Mouse (Mus musculus) myocyte (in vitro differentiated cells): ENCODE results near the gene Exoc7.
A peak's percentile ranks its signal among the peaks of the same experiment; 100 is the strongest.

ENCODE experiments used
- CEBPB ChIP-seq: IDR thresholded peaks from 2 replicates; pipeline ENCODE4 v1.6.1; 2011; ENCODE audit warnings: mild to moderate bottlenecking, moderate library complexity; ENCODE audit not compliant: poor library complexity, insufficient read depth, severe bottlenecking
- E2F4 ChIP-seq: IDR thresholded peaks from one replicate; pipeline ENCODE4 v1.6.1; 2011; ENCODE audit warnings: mild to moderate bottlenecking, control low read depth, moderate library complexity; ENCODE audit not compliant: insufficient read depth
- MAX ChIP-seq: IDR thresholded peaks from one replicate; pipeline ENCODE4 v1.6.1; 2011; ENCODE audit warnings: low read depth, mild to moderate bottlenecking, control low read depth
- MYOD1 ChIP-seq, 3 experiments: IDR thresholded peaks; one replicate each; pipeline ENCODE4 v1.6.1; 2011; ENCODE audit warnings: control low read depth in 2 of 3, low read depth in 2 of 3, mild to moderate bottlenecking in 2 of 3, moderate library complexity in 1 of 3; ENCODE audit not compliant: insufficient read length in 2 of 3, control insufficient read depth in 1 of 3
- POLR2A ChIP-seq: IDR thresholded peaks from one replicate; pipeline ENCODE4 v1.6.1; 2011; ENCODE audit warnings: low read depth, mild to moderate bottlenecking, control low read depth, moderate library complexity; ENCODE audit not compliant: insufficient read length
- POLR2AphosphoS2 ChIP-seq: IDR thresholded peaks from one replicate; pipeline ENCODE4 v1.6.1; 2011; ENCODE audit warnings: low read depth, control low read depth; ENCODE audit not compliant: insufficient read length
- SRF ChIP-seq: IDR thresholded peaks from one replicate; pipeline ENCODE4 v1.6.1; 2011; ENCODE audit warnings: low read depth; ENCODE audit not compliant: control insufficient read depth, insufficient read length
- USF1 ChIP-seq: IDR thresholded peaks from one replicate; pipeline ENCODE4 v1.6.1; 2011; ENCODE audit warnings: low read depth, mild to moderate bottlenecking, control low read depth, moderate library complexity

- TF ChIP-seq POLR2A (peak; percentile 26), USF1 (no peak), CEBPB (no peak), SRF (no peak), MYOD1 (IDR thresholded peaks at IDR 0.05; ENCODE audit: control insufficient read depth in 1 of 3, insufficient read length in 2 of 3, low read depth in 2 of 3) (peak; percentile 99 to 100 (median 99)), E2F4 (no peak), MAX (no peak), POLR2AphosphoS2 (peak; percentile 72)
These were observed 21.3 kb downstream of the Exoc7 start for GRCm38 (mm10) chr11:116285770-116286191.
